Mouse (Mus musculus) layer of hippocampus, postnatal 25 days (tissue): ENCODE measurements at regions not wholly inside any gene's neighbourhood (a gene's known extent, or its start where the extent isn't known, plus 50 kb on each side); places are given as distances from the start of the nearest gene placed in this dataset.

Experiments used
- DNase-seq, 2 experiments: peaks; one replicate each; pipeline ENCODE4 v3.0.0; 2022; ENCODE audit warnings: mixed read lengths in 2 of 2, low spot score in 1 of 2; ENCODE audit errors: extremely low spot score in 1 of 2

- no peak for DNase-seq
These were observed 163.6 kb downstream of the Aldoart1 start for GRCm38 (mm10) chr4:72688842-72689241.

- no peak for DNase-seq
These were observed 178.4 kb downstream of the Aldoart1 start for GRCm38 (mm10) chr4:72674006-72674405.

GRCm38 (mm10) chr4:72671652-72672411, 180.6 kb downstream of the Aldoart1 start:
- no peak for DNase-seq

GRCm38 (mm10) chr4:72669827-72670494, 182.5 kb downstream of the Aldoart1 start:
- DNase-seq: no peak

DNA sequence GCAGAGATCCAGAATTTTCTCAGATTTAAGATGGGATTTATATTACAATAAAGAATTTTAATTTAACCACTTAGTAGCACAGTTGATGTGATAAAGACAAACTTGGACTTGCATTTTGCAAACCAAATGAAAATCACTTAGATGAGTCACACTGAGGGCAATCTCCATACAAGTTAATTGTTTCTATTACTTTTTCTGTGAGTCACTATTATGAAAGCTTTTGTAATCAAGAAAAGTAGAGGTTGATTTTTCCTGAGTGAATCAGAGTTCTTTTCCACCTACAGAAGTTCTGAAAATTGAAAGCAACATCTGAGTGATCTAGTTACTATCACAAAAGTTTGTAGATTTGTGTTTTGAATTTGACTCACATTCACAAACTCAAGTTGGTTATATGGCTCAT, 188.1 kb downstream of the Aldoart1 start:
- no peak for DNase-seq

GRCm38 (mm10) chr4:72662477-72662876, 190.0 kb downstream of the Aldoart1 start:
- no peak for DNase-seq

GRCm38 (mm10) chr4:72656206-72656605, 196.2 kb downstream of the Aldoart1 start:
- DNase-seq: no peak

- no peak for DNase-seq
These were observed 205.3 kb downstream of the Aldoart1 start for GRCm38 (mm10) chr4:72647130-72647529.

GRCm38 (mm10) chr4:72629416-72629815, 223.0 kb downstream of the Aldoart1 start:
- DNase-seq: no peak

GRCm38 (mm10) chr4:72627219-72627930, 225.1 kb downstream of the Aldoart1 start:
- no peak for DNase-seq

DNA sequence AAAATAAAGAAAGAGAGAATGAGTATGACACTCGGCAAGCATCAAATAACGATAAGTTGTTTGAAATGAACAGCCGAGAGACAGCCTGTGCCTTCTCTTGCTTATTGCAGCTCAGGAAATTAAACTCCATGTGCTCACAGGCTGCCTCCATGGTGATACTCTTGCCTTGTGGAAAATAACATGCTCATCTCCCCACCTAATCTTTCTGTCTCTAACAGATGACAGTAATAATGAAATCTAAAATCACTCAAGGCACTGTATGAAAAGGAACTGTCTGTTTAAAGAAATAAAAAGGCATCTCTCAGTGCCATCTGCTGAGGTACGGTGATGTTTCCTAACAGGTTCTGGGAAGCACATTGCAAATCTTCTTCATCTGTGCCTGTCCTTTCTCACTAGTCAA, 247.3 kb downstream of the Aldoart1 start:
- DNase-seq: no peak

GRCm38 (mm10) chr4:72595494-72595893, 256.9 kb downstream of the Aldoart1 start:
- DNase-seq: no peak

DNA sequence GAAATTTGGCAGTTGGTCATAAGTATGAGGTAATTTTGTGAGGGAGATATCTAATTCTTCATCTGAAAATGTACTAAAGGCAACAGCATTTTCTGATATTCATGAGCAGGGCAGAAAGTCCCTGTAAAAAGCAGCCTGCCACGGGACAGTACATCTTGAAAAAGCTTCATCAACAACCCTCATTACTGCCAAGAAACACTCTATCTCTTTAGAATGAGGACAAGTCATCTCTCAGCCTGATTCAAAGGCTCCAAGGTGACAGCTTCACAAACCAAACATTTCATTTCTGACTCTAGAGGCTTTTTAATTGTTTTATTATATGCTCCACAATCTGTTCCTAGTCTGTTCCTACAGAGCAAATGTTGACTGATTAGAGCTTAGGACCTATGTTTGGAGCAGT, 260.3 kb downstream of the Aldoart1 start:
- no peak for DNase-seq

DNA sequence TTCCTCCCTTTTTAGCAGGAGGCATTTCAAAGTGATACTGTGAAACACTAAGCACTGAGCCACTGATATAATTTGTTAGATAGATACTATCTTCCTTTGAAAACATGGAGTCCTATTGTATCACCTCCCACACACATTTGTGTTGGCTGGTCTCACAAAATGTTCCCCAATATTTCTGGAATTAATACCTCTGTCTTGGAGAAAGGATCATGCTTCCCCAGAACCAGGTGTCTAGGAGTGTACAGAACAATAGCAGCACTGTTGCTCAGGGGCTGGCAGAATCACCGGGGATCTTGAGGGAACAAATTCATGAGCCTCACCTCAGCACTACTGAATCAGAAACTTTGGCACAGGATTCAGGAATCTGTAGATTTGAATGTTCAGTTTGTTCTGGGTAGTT, 277.5 kb downstream of the Aldoart1 start:
- DNase-seq: no peak

DNA sequence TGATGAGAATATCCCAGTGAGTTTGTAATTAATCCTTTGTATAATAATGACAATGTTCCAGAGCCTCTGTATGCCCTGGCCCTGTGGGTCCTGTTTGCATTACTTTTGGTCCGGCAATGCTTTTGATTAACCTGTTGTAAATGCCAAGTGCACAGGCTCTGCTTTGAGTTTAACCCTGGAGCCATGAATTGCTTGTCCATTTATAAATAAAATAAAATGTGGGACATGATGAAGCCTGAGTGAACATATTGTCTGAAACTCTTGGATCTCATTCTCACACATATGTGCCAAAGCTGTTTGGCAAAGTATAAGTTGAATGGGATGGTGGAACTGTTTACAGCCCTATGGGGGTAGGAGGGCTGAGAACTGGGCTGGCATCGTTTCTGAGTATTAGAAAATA, 280.5 kb downstream of the Aldoart1 start:
- DNase-seq: no peak

DNA sequence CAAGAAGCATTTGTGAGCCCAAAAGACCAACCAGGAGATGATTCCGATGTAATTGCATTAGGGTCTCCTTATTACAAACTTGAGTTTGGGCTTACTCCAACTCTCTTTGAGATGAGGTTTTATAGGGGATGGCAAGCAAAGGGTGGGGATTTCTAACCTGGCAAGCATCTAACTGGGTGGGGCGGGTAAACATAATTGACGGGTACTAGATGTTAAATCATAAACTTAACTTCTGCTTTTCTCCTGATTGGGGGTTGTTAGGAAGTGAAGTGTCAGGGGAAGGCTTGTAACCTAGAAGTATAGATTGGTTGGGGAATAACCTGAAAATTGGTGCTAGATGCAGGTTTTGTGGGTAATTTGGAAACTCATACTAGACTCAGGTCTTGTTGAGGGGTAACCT, 287.2 kb downstream of the Aldoart1 start:
- no peak for DNase-seq

- no peak for DNase-seq
These were observed 289.3 kb downstream of the Aldoart1 start for GRCm38 (mm10) chr4:72562909-72563676.

DNA sequence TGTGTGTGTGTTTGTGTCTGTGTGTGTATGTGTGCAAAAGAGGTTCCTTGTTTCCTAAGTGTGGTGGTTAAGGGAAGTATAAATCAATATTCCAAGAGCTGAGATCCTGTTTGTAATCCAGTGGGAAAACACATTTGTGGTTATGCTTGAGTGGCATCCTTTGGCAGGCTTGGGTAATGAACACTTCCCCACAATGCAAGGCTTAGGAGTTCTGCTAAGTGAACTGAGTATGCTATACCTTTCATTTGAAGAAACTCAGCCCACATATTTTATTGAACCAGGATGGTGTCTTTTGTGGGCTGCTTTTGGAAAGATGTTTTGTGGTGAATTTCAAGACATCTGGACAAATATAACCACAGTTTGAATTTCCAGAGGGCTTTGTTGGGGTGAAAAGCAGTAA, 298.2 kb downstream of the Aldoart1 start:
- no peak for DNase-seq

- no peak for DNase-seq
These were observed 317.9 kb downstream of the Aldoart1 start for GRCm38 (mm10) chr4:72534563-72534962.

- DNase-seq: no peak
These were observed 323.9 kb upstream of the Tle1 start for GRCm38 (mm10) chr4:72524630-72525029.

- DNase-seq: peak in 1 of 2 experiments; percentile 16
These were observed 323.4 kb upstream of the Tle1 start for GRCm38 (mm10) chr4:72524100-72524499.
